Mouse (Mus musculus): ENCODE data around the gene Npffr2. TPM values are rescaled to one million over a fixed set of nuclear protein-coding genes. Genes with fewer than 3 reads are reported as not detected.

Npffr2 gene
- polyA plus RNA-seq, 1 experiment, result not detected

- TF ChIP-seq CTCF (IDR thresholded peaks at IDR 0.05; ENCODE audit: borderline replicate concordance, control insufficient read depth, extremely low read depth, insufficient read depth, low read length, poor library complexity) (no peak), POLR2A (IDR thresholded peaks at IDR 0.05; ENCODE audit: control insufficient read depth, extremely low read depth, insufficient read depth, low read length, poor library complexity) (no peak)
- H3K4me3 ChIP-seq (ENCODE audit: control insufficient read depth, insufficient read depth, low read length), result no peak overlapping the region
- H3K27ac ChIP-seq (ENCODE audit: control insufficient read depth, insufficient read depth, low read length), result no peak overlapping the region
- no peaks in the 10 kb centered on the region for H3K4me1 ChIP-seq (replicated peaks; ENCODE audit: control insufficient read depth, insufficient read depth, low read length)
- no peaks in the 10 kb centered on the region for H3K27me3 ChIP-seq (ENCODE audit: control insufficient read depth, insufficient read depth, low read length)
- H3K36me3 ChIP-seq (ENCODE audit: control insufficient read depth, insufficient read depth, low read length), result no peaks in the 10 kb centered on the region
- DNase-seq, result no peak
- 94% methylated on average over 1 of the region's 1 CpGs for WGBS
Observed at GRCm38 (mm10) chr5:89579181-89579580, 52.0 kb downstream of the Npffr2 start.

- 74% methylated on average over 1 of the region's 1 CpGs for WGBS
- H3K4me3 ChIP-seq (ENCODE audit: control insufficient read depth, insufficient read depth, low read length), result no peak overlapping the region
- no peaks in the 10 kb centered on the region for H3K4me1 ChIP-seq (replicated peaks; ENCODE audit: control insufficient read depth, insufficient read depth, low read length)
- no peaks in the 10 kb centered on the region for H3K27me3 ChIP-seq (ENCODE audit: control insufficient read depth, insufficient read depth, low read length)
- no peak for DNase-seq
- no peak overlapping the region for H3K27ac ChIP-seq (ENCODE audit: control insufficient read depth, insufficient read depth, low read length)
- TF ChIP-seq CTCF (IDR thresholded peaks at IDR 0.05; ENCODE audit: borderline replicate concordance, control insufficient read depth, extremely low read depth, insufficient read depth, low read length, poor library complexity) (no peak), POLR2A (IDR thresholded peaks at IDR 0.05; ENCODE audit: control insufficient read depth, extremely low read depth, insufficient read depth, low read length, poor library complexity) (no peak)
- no peaks in the 10 kb centered on the region for H3K36me3 ChIP-seq (ENCODE audit: control insufficient read depth, insufficient read depth, low read length)
Observed at GRCm38 (mm10) chr5:89581143-89581542, 53.9 kb downstream of the Npffr2 start.

- WGBS, result 92% methylated on average over 5 of the region's 5 CpGs
Observed at GRCm38 (mm10) chr5:89581742-89582366, 54.6 kb downstream of the Npffr2 start.

GRCm38 (mm10) chr5:89585021-89585420 is 57.8 kb downstream of the Npffr2 start:
- Histone ChIP-seq H3K27ac (ENCODE audit: control insufficient read depth, insufficient read depth, low read length) (no peak overlapping the region), H3K27me3 (ENCODE audit: control insufficient read depth, insufficient read depth, low read length) (no peaks in the 10 kb centered on the region), H3K4me3 (ENCODE audit: control insufficient read depth, insufficient read depth, low read length) (no peak overlapping the region), H3K4me1 (replicated peaks; ENCODE audit: control insufficient read depth, insufficient read depth, low read length) (no peaks in the 10 kb centered on the region), H3K36me3 (ENCODE audit: control insufficient read depth, insufficient read depth, low read length) (no peaks in the 10 kb centered on the region)
- TF ChIP-seq POLR2A (IDR thresholded peaks at IDR 0.05; ENCODE audit: control insufficient read depth, extremely low read depth, insufficient read depth, low read length, poor library complexity) (no peak), CTCF (IDR thresholded peaks at IDR 0.05; ENCODE audit: borderline replicate concordance, control insufficient read depth, extremely low read depth, insufficient read depth, low read length, poor library complexity) (no peak)
- WGBS, result 84% methylated on average over 3 of the region's 3 CpGs
- no peak for DNase-seq

More at GRCm38 (mm10) chr5:89581742-89582366, 54.6 kb downstream of the Npffr2 start:
- DNase-seq, result no peak
- Histone ChIP-seq H3K27me3 (ENCODE audit: control insufficient read depth, insufficient read depth, low read length) (no peaks in the 10 kb centered on the region), H3K4me3 (ENCODE audit: control insufficient read depth, insufficient read depth, low read length) (no peak overlapping the region), H3K4me1 (replicated peaks; ENCODE audit: control insufficient read depth, insufficient read depth, low read length) (no peaks in the 10 kb centered on the region), H3K36me3 (ENCODE audit: control insufficient read depth, insufficient read depth, low read length) (no peaks in the 10 kb centered on the region), H3K27ac (ENCODE audit: control insufficient read depth, insufficient read depth, low read length) (no peak overlapping the region)
- TF ChIP-seq CTCF (IDR thresholded peaks at IDR 0.05; ENCODE audit: borderline replicate concordance, control insufficient read depth, extremely low read depth, insufficient read depth, low read length, poor library complexity), result no peak
- no peak for TF ChIP-seq POLR2A (IDR thresholded peaks at IDR 0.05; ENCODE audit: control insufficient read depth, extremely low read depth, insufficient read depth, low read length, poor library complexity)

- Histone ChIP-seq H3K36me3 (ENCODE audit: control insufficient read depth, insufficient read depth, low read length) (no peaks in the 10 kb centered on the region), H3K4me3 (ENCODE audit: control insufficient read depth, insufficient read depth, low read length) (no peak overlapping the region), H3K4me1 (replicated peaks; ENCODE audit: control insufficient read depth, insufficient read depth, low read length) (no peaks in the 10 kb centered on the region), H3K27ac (ENCODE audit: control insufficient read depth, insufficient read depth, low read length) (no peak overlapping the region), H3K27me3 (ENCODE audit: control insufficient read depth, insufficient read depth, low read length) (no peaks in the 10 kb centered on the region)
- 86% methylated on average over 4 of the region's 4 CpGs for WGBS
- TF ChIP-seq POLR2A (IDR thresholded peaks at IDR 0.05; ENCODE audit: control insufficient read depth, extremely low read depth, insufficient read depth, low read length, poor library complexity) (no peak), CTCF (IDR thresholded peaks at IDR 0.05; ENCODE audit: borderline replicate concordance, control insufficient read depth, extremely low read depth, insufficient read depth, low read length, poor library complexity) (no peak)
- DNase-seq, result no peak
Observed at GRCm38 (mm10) chr5:89592301-89592700, 65.1 kb downstream of the Npffr2 start.

DNA sequence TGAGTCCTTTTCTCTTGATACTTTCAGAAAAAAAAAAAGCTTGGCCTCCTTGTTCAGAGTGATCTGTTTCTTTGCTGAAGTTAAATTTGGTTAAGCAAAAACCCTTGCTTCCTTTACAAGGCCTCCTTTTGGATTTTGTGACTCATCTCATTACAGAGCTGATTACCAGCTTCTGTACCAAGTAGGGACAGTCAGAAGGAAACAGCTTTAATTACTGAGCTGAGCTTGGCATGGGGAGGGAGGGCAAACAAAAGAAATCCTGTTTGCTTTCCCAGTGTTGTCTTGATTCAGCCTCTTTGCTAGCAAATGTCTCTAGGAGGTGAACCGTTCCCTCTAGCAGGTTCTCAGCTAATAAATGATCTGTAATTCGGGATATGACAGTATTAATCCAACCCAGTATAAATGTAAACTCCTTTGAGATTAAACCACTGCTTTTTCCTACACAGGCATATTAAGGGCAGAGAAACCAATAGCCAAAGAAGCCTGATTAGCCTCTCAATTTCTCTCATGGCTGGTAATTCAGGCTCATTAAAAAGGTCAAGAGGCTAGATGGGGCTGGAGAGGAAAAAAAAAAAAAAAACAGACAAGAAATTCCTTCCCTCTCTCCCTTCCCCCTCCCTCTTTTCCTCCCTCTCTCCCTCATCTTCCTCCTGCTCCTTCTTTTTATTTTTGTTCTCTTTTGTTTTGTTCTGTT is 84.2 kb downstream of the Npffr2 start:
- Histone ChIP-seq H3K4me1 (replicated peaks; ENCODE audit: control insufficient read depth, insufficient read depth, low read length) (no peaks in the 10 kb centered on the region), H3K27ac (ENCODE audit: control insufficient read depth, insufficient read depth, low read length) (no peak overlapping the region), H3K27me3 (ENCODE audit: control insufficient read depth, insufficient read depth, low read length) (no peaks in the 10 kb centered on the region), H3K36me3 (ENCODE audit: control insufficient read depth, insufficient read depth, low read length) (no peaks in the 10 kb centered on the region), H3K4me3 (ENCODE audit: control insufficient read depth, insufficient read depth, low read length) (no peak overlapping the region)
- 88% methylated on average over 2 of the region's 2 CpGs for WGBS
- DNase-seq, result no peak
- TF ChIP-seq CTCF (IDR thresholded peaks at IDR 0.05; ENCODE audit: borderline replicate concordance, control insufficient read depth, extremely low read depth, insufficient read depth, low read length, poor library complexity) (no peak), POLR2A (IDR thresholded peaks at IDR 0.05; ENCODE audit: control insufficient read depth, extremely low read depth, insufficient read depth, low read length, poor library complexity) (no peak)
